Mouse (Mus musculus): ENCODE results near the gene Casc4.

DNA sequence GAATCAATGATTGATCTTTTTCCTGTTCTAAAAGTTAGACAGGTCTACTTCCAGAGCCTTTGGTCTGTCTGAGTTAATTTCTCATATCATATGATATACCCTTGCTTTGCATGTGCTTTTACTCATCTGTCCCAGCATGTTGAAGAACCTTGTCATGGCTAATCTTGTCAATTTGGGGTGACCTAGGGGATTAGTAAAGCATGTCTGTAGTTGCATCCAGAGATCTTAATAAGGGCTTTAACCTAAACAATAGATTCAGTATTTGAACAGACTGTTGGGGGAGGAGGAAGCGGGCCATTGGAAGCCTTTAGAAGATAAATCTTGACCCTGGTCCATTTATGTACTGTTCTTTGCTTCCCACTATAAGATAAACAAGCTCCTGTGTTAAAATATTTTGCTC lies 12.7 kb downstream of the Casc4 start:
- TF ChIP-seq CTCF (IDR thresholded peaks at IDR 0.05; ENCODE audit: low read depth) (no peak), EP300 (optimal IDR thresholded peaks at IDR 0.05) (no peak)
